Mouse (Mus musculus): ENCODE results near the gene Cfap43. TPM values are rescaled to one million over a fixed set of nuclear protein-coding genes. Genes with fewer than 3 reads are reported as not detected.

Gene Cfap43
- polyA plus RNA-seq, 1 experiment from 2014 or later = not detected

GRCm38 (mm10) chr19:47919966-47920375 is 884 bp upstream of the Cfap43 start:
- Histone ChIP-seq H3K27me3 (ENCODE audit: control insufficient read depth, insufficient read depth, low read length) (no peaks in the 10 kb centered on the region), H3K27ac (ENCODE audit: low read depth, low read length) (peak overlapping the region; percentile 92), H3K4me3 (ENCODE audit: low read depth, low read length) (peak overlapping the region; percentile 68), H3K9me3 (replicated peaks; ENCODE audit: control insufficient read depth, low read length) (no peaks in the 10 kb centered on the region), H3K36me3 (ENCODE audit: control insufficient read depth, insufficient read depth, low read length) (no peaks in the 10 kb centered on the region), H3K9ac (ENCODE audit: low read depth, low read length) (peak overlapping the region; percentile 89), H3K4me1 (ENCODE audit: control insufficient read depth, insufficient read depth, low read length) (peaks cover 13% of the 10 kb centered on the region), H3K4me2 (peak overlapping the region; percentile 86)
- 4% methylated on average over 8 of the region's 8 CpGs for WGBS (ENCODE audit: insufficient replicate concordance)
- ATAC-seq (replicated peaks; ENCODE audit: insufficient number of reproducible peaks, low FRiP score, low TSS enrichment) = peak; percentile 55

- no peak for ATAC-seq (replicated peaks; ENCODE audit: insufficient number of reproducible peaks, low FRiP score, low TSS enrichment)
- Histone ChIP-seq H3K4me2 (peak overlapping the region; percentile 86), H3K27ac (ENCODE audit: low read depth, low read length) (peak overlapping the region; percentile 92), H3K36me3 (ENCODE audit: control insufficient read depth, insufficient read depth, low read length) (no peaks in the 10 kb centered on the region; the same call in 1 of the 2 replicates), H3K27me3 (ENCODE audit: control insufficient read depth, insufficient read depth, low read length) (no peaks in the 10 kb centered on the region), H3K4me1 (ENCODE audit: control insufficient read depth, insufficient read depth, low read length) (peaks cover 13% of the 10 kb centered on the region), H3K4me3 (ENCODE audit: low read depth, low read length) (peak overlapping the region; percentile 68), H3K9me3 (replicated peaks; ENCODE audit: control insufficient read depth, low read length) (no peaks in the 10 kb centered on the region), H3K9ac (ENCODE audit: low read depth, low read length) (peak overlapping the region; percentile 89)
- under 1% methylated on average over 29 of the region's 29 CpGs for WGBS (ENCODE audit: insufficient replicate concordance)
These were observed 509 bp downstream of the Cfap43 start for GRCm38 (mm10) chr19:47918455-47919101.

- Histone ChIP-seq H3K36me3 (ENCODE audit: control insufficient read depth, insufficient read depth, low read length) (no peaks in the 10 kb centered on the region; the same call in 1 of the 2 replicates), H3K27me3 (ENCODE audit: control insufficient read depth, insufficient read depth, low read length) (no peaks in the 10 kb centered on the region), H3K4me3 (ENCODE audit: low read depth, low read length) (peak overlapping the region; percentile 68), H3K9me3 (replicated peaks; ENCODE audit: control insufficient read depth, low read length) (no peaks in the 10 kb centered on the region), H3K9ac (ENCODE audit: low read depth, low read length) (peak overlapping the region; percentile 89), H3K27ac (ENCODE audit: low read depth, low read length) (peak overlapping the region; percentile 92), H3K4me1 (ENCODE audit: control insufficient read depth, insufficient read depth, low read length) (peaks cover 13% of the 10 kb centered on the region), H3K4me2 (peak overlapping the region; percentile 86)
- 22% methylated on average over 9 of the region's 9 CpGs for WGBS (ENCODE audit: insufficient replicate concordance)
- no peak for ATAC-seq (replicated peaks; ENCODE audit: insufficient number of reproducible peaks, low FRiP score, low TSS enrichment)
These were observed 1.1 kb downstream of the Cfap43 start for GRCm38 (mm10) chr19:47918016-47918415.

GRCm38 (mm10) chr19:47917396-47917795 is 1.7 kb downstream of the Cfap43 start:
- Histone ChIP-seq H3K27ac (ENCODE audit: low read depth, low read length) (no peak overlapping the region), H3K9ac (ENCODE audit: low read depth, low read length) (peak overlapping the region; percentile 89), H3K4me1 (ENCODE audit: control insufficient read depth, insufficient read depth, low read length) (peaks cover 13% of the 10 kb centered on the region), H3K9me3 (replicated peaks; ENCODE audit: control insufficient read depth, low read length) (no peaks in the 10 kb centered on the region), H3K4me3 (ENCODE audit: low read depth, low read length) (peak overlapping the region; percentile 68), H3K27me3 (ENCODE audit: control insufficient read depth, insufficient read depth, low read length) (no peaks in the 10 kb centered on the region), H3K4me2 (peak overlapping the region; percentile 86), H3K36me3 (ENCODE audit: control insufficient read depth, insufficient read depth, low read length) (no peaks in the 10 kb centered on the region; the same call in 1 of the 2 replicates)
- 35% methylated on average over 4 of the region's 4 CpGs for WGBS (ENCODE audit: insufficient replicate concordance)
- no peak for ATAC-seq (replicated peaks; ENCODE audit: insufficient number of reproducible peaks, low FRiP score, low TSS enrichment)

GRCm38 (mm10) chr19:47915251-47915650 is 3.8 kb downstream of the Cfap43 start:
- Histone ChIP-seq H3K4me2 (no peak overlapping the region), H3K4me1 (ENCODE audit: control insufficient read depth, insufficient read depth, low read length) (peaks cover 24% of the 10 kb centered on the region), H3K27ac (ENCODE audit: low read depth, low read length) (no peak overlapping the region), H3K9me3 (replicated peaks; ENCODE audit: control insufficient read depth, low read length) (no peaks in the 10 kb centered on the region), H3K4me3 (ENCODE audit: low read depth, low read length) (no peak overlapping the region), H3K9ac (ENCODE audit: low read depth, low read length) (0 out of 2 replicates have a peak overlapping the region, but pooled peaks have one; percentile 18), H3K36me3 (ENCODE audit: control insufficient read depth, insufficient read depth, low read length) (no peaks in the 10 kb centered on the region; the same call in 1 of the 2 replicates), H3K27me3 (ENCODE audit: control insufficient read depth, insufficient read depth, low read length) (no peaks in the 10 kb centered on the region)
- ATAC-seq (replicated peaks; ENCODE audit: insufficient number of reproducible peaks, low FRiP score, low TSS enrichment) = no peak
- WGBS (ENCODE audit: insufficient replicate concordance) = 76% methylated on average over 4 of the region's 4 CpGs

- Histone ChIP-seq H3K4me3 (ENCODE audit: low read depth, low read length) (no peak overlapping the region), H3K4me1 (ENCODE audit: control insufficient read depth, insufficient read depth, low read length) (peaks cover 31% of the 10 kb centered on the region), H3K27ac (ENCODE audit: low read depth, low read length) (no peak overlapping the region), H3K27me3 (ENCODE audit: control insufficient read depth, insufficient read depth, low read length) (no peaks in the 10 kb centered on the region), H3K9ac (ENCODE audit: low read depth, low read length) (no peak overlapping the region), H3K4me2 (no peak overlapping the region), H3K36me3 (ENCODE audit: control insufficient read depth, insufficient read depth, low read length) (no peaks in the 10 kb centered on the region; the same call in 1 of the 2 replicates), H3K9me3 (replicated peaks; ENCODE audit: control insufficient read depth, low read length) (no peaks in the 10 kb centered on the region)
- ATAC-seq (replicated peaks; ENCODE audit: insufficient number of reproducible peaks, low FRiP score, low TSS enrichment) = no peak
- 88% methylated on average over 4 of the region's 4 CpGs for WGBS (ENCODE audit: insufficient replicate concordance)
These were observed 4.9 kb downstream of the Cfap43 start for GRCm38 (mm10) chr19:47914191-47914590.

- Histone ChIP-seq H3K4me3 (ENCODE audit: low read depth, low read length) (no peak overlapping the region), H3K9ac (ENCODE audit: low read depth, low read length) (no peak overlapping the region), H3K9me3 (replicated peaks; ENCODE audit: control insufficient read depth, low read length) (no peaks in the 10 kb centered on the region), H3K4me1 (ENCODE audit: control insufficient read depth, insufficient read depth, low read length) (peaks cover 39% of the 10 kb centered on the region), H3K27me3 (ENCODE audit: control insufficient read depth, insufficient read depth, low read length) (no peaks in the 10 kb centered on the region), H3K27ac (ENCODE audit: low read depth, low read length) (no peak overlapping the region), H3K4me2 (no peak overlapping the region), H3K36me3 (ENCODE audit: control insufficient read depth, insufficient read depth, low read length) (no peaks in the 10 kb centered on the region; the same call in 1 of the 2 replicates)
- no peak for ATAC-seq (replicated peaks; ENCODE audit: insufficient number of reproducible peaks, low FRiP score, low TSS enrichment)
- 89% methylated on average over 7 of the region's 7 CpGs for WGBS (ENCODE audit: insufficient replicate concordance)
These were observed 5.7 kb downstream of the Cfap43 start for GRCm38 (mm10) chr19:47913344-47913743.

- no peak overlapping the region for H3K4me3 ChIP-seq (ENCODE audit: low read depth, low read length)
These were observed 8.3 kb downstream of the Cfap43 start for GRCm38 (mm10) chr19:47910751-47911150.

More at GRCm38 (mm10) chr19:47910751-47911150, 8.3 kb downstream of the Cfap43 start:
- ATAC-seq (replicated peaks; ENCODE audit: insufficient number of reproducible peaks, low FRiP score, low TSS enrichment) = no peak
- Histone ChIP-seq H3K36me3 (ENCODE audit: control insufficient read depth, insufficient read depth, low read length) (no peaks in the 10 kb centered on the region; the same call in 1 of the 2 replicates), H3K27ac (ENCODE audit: low read depth, low read length) (no peak overlapping the region), H3K4me1 (ENCODE audit: control insufficient read depth, insufficient read depth, low read length) (peaks cover 30% of the 10 kb centered on the region), H3K9me3 (replicated peaks; ENCODE audit: control insufficient read depth, low read length) (no peaks in the 10 kb centered on the region), H3K4me2 (no peak overlapping the region), H3K27me3 (ENCODE audit: control insufficient read depth, insufficient read depth, low read length) (no peaks in the 10 kb centered on the region), H3K9ac (ENCODE audit: low read depth, low read length) (no peak overlapping the region)
- 78% methylated on average over 4 of the region's 4 CpGs for WGBS (ENCODE audit: insufficient replicate concordance)
